Mouse (Mus musculus): ENCODE data around the gene Dvl2. TPM values are rescaled to one million over a fixed set of nuclear protein-coding genes. Genes with fewer than 3 reads are reported as not detected.
A peak's percentile ranks its signal among the peaks of the same experiment; 100 is the strongest.

Gene Dvl2
- polyA plus RNA-seq, 1 experiment from 2014 or later = 54.1 TPM

GRCm38 (mm10) chr11:69984431-69984830 is 16.0 kb upstream of the Dvl2 start:
- Histone ChIP-seq H3K4me3 (peak overlapping the region; percentile 4; the same call in 1 of the 2 replicates), H3K27ac (replicated peaks) (no peak overlapping the region), H3K9me3 (replicated peaks) (no peaks in the 10 kb centered on the region), H3K27me3 (ENCODE audit: low read depth, poor library complexity, severe bottlenecking) (no peaks in the 10 kb centered on the region), H3K36me3 (peaks cover 65% of the 10 kb centered on the region), H3K4me1 (peaks cover 30% of the 10 kb centered on the region)
- WGBS = 92% methylated on average over 8 of the region's 8 CpGs
- no peak for DNase-seq (ENCODE audit: low spot score)

GRCm38 (mm10) chr11:69989949-69990348 is 10.4 kb upstream of the Dvl2 start:
- WGBS = 93% methylated on average over 8 of the region's 8 CpGs
- H3K36me3 ChIP-seq = peaks cover 74% of the 10 kb centered on the region
- no peak overlapping the region for H3K27ac ChIP-seq (replicated peaks)
- H3K27me3 ChIP-seq (ENCODE audit: low read depth, poor library complexity, severe bottlenecking) = no peaks in the 10 kb centered on the region
- H3K9me3 ChIP-seq (replicated peaks) = no peaks in the 10 kb centered on the region
- 0 out of 2 replicates have a peak overlapping the region, but pooled peaks have one; percentile 0 for H3K4me3 ChIP-seq
- no peak for DNase-seq (ENCODE audit: low spot score)
- H3K4me1 ChIP-seq = peaks cover 24% of the 10 kb centered on the region

GRCm38 (mm10) chr11:69990850-69991691 is 9.3 kb upstream of the Dvl2 start, which contains the start of gene Gabarap:
Gabarap (plus strand) TSS chr11:69991143.
- WGBS = under 1% methylated on average over 40 of the region's 40 CpGs
- H3K27me3 ChIP-seq (ENCODE audit: low read depth, poor library complexity, severe bottlenecking) = no peaks in the 10 kb centered on the region
- DNase-seq (ENCODE audit: low spot score) = peak; percentile 94
- peak within 1 kb of the TSS; percentile 82 for H3K4me3 ChIP-seq
- peaks cover 65% of the 10 kb centered on the region for H3K36me3 ChIP-seq
- peaks cover 27% of the 10 kb centered on the region for H3K4me1 ChIP-seq
- H3K9me3 ChIP-seq (replicated peaks) = no peaks in the 10 kb centered on the region
- peak within 1 kb of the TSS; percentile 94 for H3K27ac ChIP-seq (replicated peaks)

- under 1% methylated on average over 15 of the region's 15 CpGs for WGBS
- peaks cover 27% of the 10 kb centered on the region for H3K4me1 ChIP-seq
- peaks cover 58% of the 10 kb centered on the region for H3K36me3 ChIP-seq
These were observed 8.7 kb upstream of the Dvl2 start for GRCm38 (mm10) chr11:69991711-69992110.

GRCm38 (mm10) chr11:69992396-69992795 is 8.0 kb upstream of the Dvl2 start:
- peak overlapping the region; percentile 55; the same call in 1 of the 2 replicates for H3K27ac ChIP-seq (replicated peaks)
- H3K4me3 ChIP-seq = peak overlapping the region; percentile 82
- DNase-seq (ENCODE audit: low spot score) = no peak
- peaks cover 52% of the 10 kb centered on the region for H3K36me3 ChIP-seq
- H3K9me3 ChIP-seq (replicated peaks) = no peaks in the 10 kb centered on the region
- 89% methylated on average over 10 of the region's 10 CpGs for WGBS
- peaks cover 33% of the 10 kb centered on the region for H3K4me1 ChIP-seq
- no peaks in the 10 kb centered on the region for H3K27me3 ChIP-seq (ENCODE audit: low read depth, poor library complexity, severe bottlenecking)

More at GRCm38 (mm10) chr11:69991711-69992110, 8.7 kb upstream of the Dvl2 start:
- Histone ChIP-seq H3K4me3 (peak overlapping the region; percentile 82), H3K9me3 (replicated peaks) (no peaks in the 10 kb centered on the region), H3K27ac (replicated peaks) (peak overlapping the region; percentile 94), H3K27me3 (ENCODE audit: low read depth, poor library complexity, severe bottlenecking) (no peaks in the 10 kb centered on the region)
- no peak for DNase-seq (ENCODE audit: low spot score)

- 90% methylated on average over 3 of the region's 3 CpGs for WGBS
- H3K27me3 ChIP-seq (ENCODE audit: low read depth, poor library complexity, severe bottlenecking) = no peaks in the 10 kb centered on the region
- no peaks in the 10 kb centered on the region for H3K9me3 ChIP-seq (replicated peaks)
- peak overlapping the region; percentile 82; the same call in 1 of the 2 replicates for H3K4me3 ChIP-seq
- no peak overlapping the region for H3K27ac ChIP-seq (replicated peaks)
- H3K36me3 ChIP-seq = peaks cover 50% of the 10 kb centered on the region
- peaks cover 39% of the 10 kb centered on the region for H3K4me1 ChIP-seq
- DNase-seq (ENCODE audit: low spot score) = no peak
These were observed 7.5 kb upstream of the Dvl2 start for GRCm38 (mm10) chr11:69992932-69993331.

- H3K9me3 ChIP-seq (replicated peaks) = no peaks in the 10 kb centered on the region
- no peak overlapping the region for H3K27ac ChIP-seq (replicated peaks)
- no peak for DNase-seq (ENCODE audit: low spot score)
- peak overlapping the region; percentile 97 for H3K4me3 ChIP-seq
- peaks cover 50% of the 10 kb centered on the region for H3K36me3 ChIP-seq
- 88% methylated on average over 11 of the region's 11 CpGs for WGBS
- H3K27me3 ChIP-seq (ENCODE audit: low read depth, poor library complexity, severe bottlenecking) = no peaks in the 10 kb centered on the region
- peaks cover 53% of the 10 kb centered on the region for H3K4me1 ChIP-seq
These were observed 5.8 kb upstream of the Dvl2 start for GRCm38 (mm10) chr11:69994401-69995090.

GRCm38 (mm10) chr11:69995391-69995960 is 4.9 kb upstream of the Dvl2 start, which contains the start of gene Phf23:
Phf23 (plus strand) TSS chr11:69995777.
- Histone ChIP-seq H3K27me3 (ENCODE audit: low read depth, poor library complexity, severe bottlenecking) (no peaks in the 10 kb centered on the region), H3K9me3 (replicated peaks) (no peaks in the 10 kb centered on the region), H3K27ac (replicated peaks) (peak within 1 kb of the TSS; percentile 98), H3K4me3 (peak within 1 kb of the TSS; percentile 97), H3K4me1 (peaks cover 53% of the 10 kb centered on the region), H3K36me3 (peaks cover 50% of the 10 kb centered on the region)
- peak; percentile 99 for DNase-seq (ENCODE audit: low spot score)
- under 1% methylated on average over 36 of the region's 36 CpGs for WGBS

GRCm38 (mm10) chr11:69996161-69997061 is 4.0 kb upstream of the Dvl2 start:
- Histone ChIP-seq H3K27ac (replicated peaks) (peak overlapping the region; percentile 98), H3K4me3 (peak overlapping the region; percentile 97), H3K9me3 (replicated peaks) (no peaks in the 10 kb centered on the region), H3K36me3 (peaks cover 50% of the 10 kb centered on the region), H3K27me3 (ENCODE audit: low read depth, poor library complexity, severe bottlenecking) (no peaks in the 10 kb centered on the region), H3K4me1 (peaks cover 56% of the 10 kb centered on the region)
- peak; percentile 53 for DNase-seq (ENCODE audit: low spot score)
- 1% methylated on average over 60 of the region's 66 CpGs for WGBS

- Histone ChIP-seq H3K4me1 (peaks cover 63% of the 10 kb centered on the region), H3K36me3 (peaks cover 54% of the 10 kb centered on the region)
These were observed 3.3 kb upstream of the Dvl2 start for GRCm38 (mm10) chr11:69997070-69997509.

GRCm38 (mm10) chr11:69998567-69999491 is 1.6 kb upstream of the Dvl2 start:
- Histone ChIP-seq H3K27me3 (ENCODE audit: low read depth, poor library complexity, severe bottlenecking) (no peaks in the 10 kb centered on the region), H3K27ac (replicated peaks) (no peak overlapping the region), H3K4me3 (peak overlapping the region; percentile 97), H3K4me1 (peaks cover 73% of the 10 kb centered on the region), H3K36me3 (peaks cover 46% of the 10 kb centered on the region), H3K9me3 (replicated peaks) (no peaks in the 10 kb centered on the region)
- no peak for DNase-seq (ENCODE audit: low spot score)
- 92% methylated on average over 27 of the region's 27 CpGs for WGBS

More at GRCm38 (mm10) chr11:69997070-69997509, 3.3 kb upstream of the Dvl2 start:
- peak; percentile 90 for DNase-seq (ENCODE audit: low spot score)
- Histone ChIP-seq H3K9me3 (replicated peaks) (no peaks in the 10 kb centered on the region), H3K27ac (replicated peaks) (peak overlapping the region; percentile 98), H3K4me3 (peak overlapping the region; percentile 97), H3K27me3 (ENCODE audit: low read depth, poor library complexity, severe bottlenecking) (no peaks in the 10 kb centered on the region)
- under 1% methylated on average over 41 of the region's 44 CpGs for WGBS
